Mouse (Mus musculus): ENCODE data around the gene Prss30. TPM values are rescaled to one million over a fixed set of nuclear protein-coding genes. Genes with fewer than 3 reads are reported as not detected.
A peak's percentile ranks its signal among the peaks of the same experiment; 100 is the strongest.

Gene Prss30
- total RNA-seq (2021): not detected

DNA sequence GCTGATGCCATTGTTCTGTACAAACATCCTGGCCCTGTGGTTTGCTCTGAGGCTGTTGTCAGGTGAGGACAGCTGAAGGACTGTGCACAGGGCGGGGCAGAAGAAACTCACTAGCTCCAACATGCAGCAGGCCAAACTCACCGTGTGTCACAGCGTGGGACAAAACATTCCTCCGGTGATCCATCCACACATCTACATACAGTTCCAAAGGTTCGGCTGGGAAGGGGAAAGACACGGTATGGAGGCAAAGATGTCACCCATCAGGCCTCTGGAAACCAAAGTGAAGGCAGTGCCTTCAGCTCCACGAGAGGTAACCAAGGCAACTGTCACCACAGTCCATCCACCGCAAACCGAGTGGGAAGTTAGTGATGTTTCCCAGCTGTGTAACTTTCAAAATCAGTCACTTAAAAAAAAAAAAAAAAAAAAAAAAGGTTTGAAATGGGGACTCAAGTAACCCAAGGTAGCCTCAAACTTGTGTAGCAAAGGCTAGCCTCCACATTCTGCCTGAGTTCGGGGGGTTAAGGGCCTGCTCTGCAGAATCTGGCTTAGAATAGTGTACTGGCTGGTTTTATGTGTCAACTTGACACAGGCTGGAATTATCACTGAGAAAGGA is at the start of gene Prss30:
Gene Prss30 (minus strand): TSS at position 270 of the 613 bp plus-strand sequence.
- no peak for DNase-seq

DNA sequence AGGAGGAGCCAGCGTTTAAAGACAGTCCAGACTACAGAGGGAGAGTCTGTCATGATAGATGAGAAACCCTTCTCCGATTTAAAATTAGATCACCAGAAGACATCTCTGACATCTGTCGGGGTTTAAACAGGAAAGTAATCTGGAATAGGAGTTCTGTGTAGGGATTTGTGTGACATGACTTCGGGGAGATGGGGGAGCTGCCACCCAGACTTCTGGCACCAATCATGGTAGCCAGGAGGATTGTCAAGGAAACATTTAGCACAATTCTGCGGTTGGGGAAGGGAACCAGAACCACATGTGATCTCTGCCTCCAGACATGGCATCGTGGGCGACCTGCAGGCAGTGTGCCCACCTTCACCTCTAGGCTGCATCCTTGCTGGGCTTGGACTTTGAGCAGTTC is 49.1 kb upstream of the Prss30 start:
- DNase-seq: no peak

- no peak for DNase-seq
Observed at GRCm38 (mm10) chr17:24021375-24022199, 41.2 kb upstream of the Prss30 start.

- DNase-seq: no peak
Observed at GRCm38 (mm10) chr17:24020696-24021095, 40.3 kb upstream of the Prss30 start.

DNA sequence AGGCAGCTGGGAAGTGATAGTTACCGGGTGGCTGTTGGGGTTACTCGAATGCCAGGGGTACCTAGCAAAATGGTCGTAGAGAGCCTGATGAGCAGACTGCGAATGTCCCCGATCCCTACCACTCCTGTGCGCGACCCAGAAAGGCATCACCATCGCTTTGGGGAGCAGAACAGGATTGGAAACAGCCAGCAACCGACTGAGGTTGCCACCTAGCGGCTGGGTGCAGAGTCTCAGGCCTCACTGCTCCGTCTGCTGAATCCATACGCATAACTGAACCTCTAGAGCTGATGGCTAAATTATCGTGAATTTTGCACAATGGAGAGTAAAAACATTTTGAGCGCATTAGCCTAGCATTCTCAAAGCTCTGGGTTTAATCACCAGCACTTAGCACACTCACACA is 35.4 kb upstream of the Prss30 start:
- DNase-seq: no peak

- no peak for DNase-seq
Observed at GRCm38 (mm10) chr17:24014433-24014965, 34.1 kb upstream of the Prss30 start.

- no peak for DNase-seq
Observed at GRCm38 (mm10) chr17:24012921-24013320, 32.6 kb upstream of the Prss30 start.

- DNase-seq: no peak
Observed at GRCm38 (mm10) chr17:24009617-24010016, 29.3 kb upstream of the Prss30 start.

DNA sequence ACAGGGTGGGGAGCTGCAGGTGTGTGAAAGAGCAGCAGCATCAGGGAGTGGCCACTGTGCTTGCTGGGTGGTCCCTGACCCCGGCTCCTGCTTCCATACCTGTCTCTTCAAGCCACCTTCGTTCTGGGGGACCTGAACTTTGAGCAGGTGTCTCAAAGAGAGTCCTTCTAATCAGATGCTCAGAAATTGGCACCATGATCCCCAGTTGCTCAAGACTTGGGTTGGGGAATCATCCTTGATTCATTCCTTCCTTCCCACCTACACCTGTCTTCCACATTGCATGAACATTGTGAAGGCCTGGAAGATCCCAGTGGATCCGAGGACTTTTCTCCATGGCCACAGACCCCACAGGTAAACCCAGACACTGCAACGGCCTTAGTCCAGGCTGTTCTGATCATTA is 27.7 kb upstream of the Prss30 start:
- DNase-seq: no peak

GRCm38 (mm10) chr17:24007391-24007790 is 27.0 kb upstream of the Prss30 start:
- no peak for DNase-seq

GRCm38 (mm10) chr17:24006930-24007329 is 26.6 kb upstream of the Prss30 start:
- no peak for DNase-seq

DNA sequence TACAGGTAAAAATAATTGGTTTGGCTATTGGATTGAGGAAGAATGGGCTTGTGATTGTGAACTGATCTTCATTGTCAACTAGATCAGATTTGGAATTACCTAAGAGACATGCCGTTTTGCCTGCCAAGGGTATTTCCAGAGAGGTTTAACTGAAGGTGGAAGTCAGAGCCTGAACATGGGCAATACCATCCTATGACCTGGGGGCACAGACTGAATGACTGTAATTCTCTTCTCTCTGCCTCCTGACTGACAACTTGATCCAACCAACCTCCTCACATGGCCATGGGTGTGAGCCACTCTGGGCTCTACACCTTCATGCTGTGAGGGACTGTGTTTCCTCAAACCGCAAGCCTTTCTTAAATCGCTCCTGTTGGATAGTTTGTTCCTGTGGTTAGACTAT is 24.7 kb upstream of the Prss30 start:
- no peak for DNase-seq

DNA sequence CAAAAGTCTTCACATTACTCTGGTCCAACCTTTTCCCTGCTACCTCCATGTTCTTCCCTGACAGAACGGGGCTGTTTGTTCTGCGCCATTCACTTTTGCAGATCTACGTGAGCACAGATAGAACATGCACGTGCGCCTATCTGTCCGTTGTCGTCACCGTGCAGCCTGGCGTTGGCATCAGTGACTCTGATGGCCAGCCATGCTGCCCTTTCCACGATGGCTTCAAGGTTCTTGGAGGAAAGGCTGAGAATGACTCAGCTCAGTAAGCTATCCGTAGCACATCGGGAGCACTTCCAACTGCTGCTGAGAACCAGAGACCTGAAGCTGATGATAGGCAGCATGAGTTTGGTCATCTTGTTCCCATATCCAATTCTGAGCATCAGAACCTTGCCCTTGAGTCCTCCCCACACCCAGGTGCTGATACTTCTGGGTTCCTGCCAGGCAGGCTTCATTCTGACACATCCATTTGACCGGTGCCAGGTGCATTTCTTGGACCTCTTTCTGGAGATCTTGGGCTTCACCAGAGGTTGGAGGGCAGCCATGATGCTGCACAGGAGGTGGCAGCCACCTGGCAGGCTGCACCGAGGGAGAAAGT is 23.8 kb upstream of the Prss30 start:
- no peak for DNase-seq

GRCm38 (mm10) chr17:24000404-24000803 is 20.0 kb upstream of the Prss30 start:
- DNase-seq: peak; percentile 65 to 68

- no peak for DNase-seq
Observed at GRCm38 (mm10) chr17:23998383-23998782, 18.0 kb upstream of the Prss30 start.

DNA sequence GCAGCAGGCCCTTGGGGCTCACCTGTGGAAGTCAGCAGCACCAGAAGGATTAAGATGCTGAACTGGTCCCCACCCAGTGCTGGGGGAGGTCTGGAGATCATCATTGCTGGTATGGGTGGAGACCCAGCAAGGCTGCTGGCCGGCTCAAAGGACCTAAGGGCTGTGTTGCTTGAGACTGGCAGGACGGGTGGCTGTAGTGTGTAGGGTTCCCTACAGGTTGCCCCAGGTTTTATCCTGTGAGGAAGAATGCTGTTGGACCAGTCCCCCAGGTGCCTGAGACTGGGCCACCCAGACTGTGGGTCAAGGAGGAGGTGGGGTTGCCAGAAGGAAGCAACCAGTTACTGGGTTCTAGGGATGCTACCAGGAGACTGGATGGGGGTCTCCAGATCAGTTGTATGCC is 17.5 kb upstream of the Prss30 start, which contains the start of gene Prss22:
Gene Prss22 (minus strand): TSS at position 200 of the 400 bp plus-strand sequence.
- DNase-seq: no peak

DNA sequence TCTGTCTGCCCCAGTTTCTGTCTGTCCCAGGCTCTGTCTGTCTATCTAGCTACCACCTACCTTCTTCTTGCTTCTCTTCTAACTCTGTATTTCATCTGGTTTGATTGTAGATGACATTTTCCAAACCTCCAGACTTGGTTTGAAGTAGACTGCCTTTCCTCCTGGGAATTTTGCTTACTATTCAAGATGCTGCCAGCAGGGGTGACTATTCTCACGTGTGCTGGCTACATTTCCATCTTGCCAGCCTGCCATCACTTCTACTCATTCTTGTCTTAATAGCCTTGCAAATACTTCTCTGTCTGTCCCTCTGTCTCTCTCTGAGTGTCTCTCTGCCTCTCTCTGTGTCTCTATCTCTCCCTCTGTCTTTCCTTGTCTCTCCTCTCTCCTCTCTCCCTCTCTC is 15.1 kb upstream of the Prss30 start:
- DNase-seq: no peak

DNA sequence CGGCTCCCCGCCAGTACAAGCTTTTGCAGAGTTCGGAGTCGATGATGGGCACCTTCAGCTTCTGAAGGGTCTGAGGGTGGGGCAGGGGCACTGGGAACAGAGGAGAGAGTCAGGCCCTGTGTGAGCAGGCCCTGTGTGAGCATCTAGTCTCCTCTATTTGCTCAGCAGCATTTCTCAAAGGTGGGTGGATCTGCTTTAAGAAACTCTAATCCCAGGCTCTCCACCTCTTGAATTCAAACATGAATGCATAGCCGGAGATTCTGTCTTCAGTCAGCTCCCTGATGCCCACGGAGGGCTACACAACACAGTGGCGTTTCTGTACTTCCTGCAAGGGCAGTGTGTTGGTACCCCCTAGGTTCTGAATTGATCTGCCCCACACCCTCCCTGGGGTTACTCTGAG is 14.3 kb upstream of the Prss30 start:
- no peak for DNase-seq

DNA sequence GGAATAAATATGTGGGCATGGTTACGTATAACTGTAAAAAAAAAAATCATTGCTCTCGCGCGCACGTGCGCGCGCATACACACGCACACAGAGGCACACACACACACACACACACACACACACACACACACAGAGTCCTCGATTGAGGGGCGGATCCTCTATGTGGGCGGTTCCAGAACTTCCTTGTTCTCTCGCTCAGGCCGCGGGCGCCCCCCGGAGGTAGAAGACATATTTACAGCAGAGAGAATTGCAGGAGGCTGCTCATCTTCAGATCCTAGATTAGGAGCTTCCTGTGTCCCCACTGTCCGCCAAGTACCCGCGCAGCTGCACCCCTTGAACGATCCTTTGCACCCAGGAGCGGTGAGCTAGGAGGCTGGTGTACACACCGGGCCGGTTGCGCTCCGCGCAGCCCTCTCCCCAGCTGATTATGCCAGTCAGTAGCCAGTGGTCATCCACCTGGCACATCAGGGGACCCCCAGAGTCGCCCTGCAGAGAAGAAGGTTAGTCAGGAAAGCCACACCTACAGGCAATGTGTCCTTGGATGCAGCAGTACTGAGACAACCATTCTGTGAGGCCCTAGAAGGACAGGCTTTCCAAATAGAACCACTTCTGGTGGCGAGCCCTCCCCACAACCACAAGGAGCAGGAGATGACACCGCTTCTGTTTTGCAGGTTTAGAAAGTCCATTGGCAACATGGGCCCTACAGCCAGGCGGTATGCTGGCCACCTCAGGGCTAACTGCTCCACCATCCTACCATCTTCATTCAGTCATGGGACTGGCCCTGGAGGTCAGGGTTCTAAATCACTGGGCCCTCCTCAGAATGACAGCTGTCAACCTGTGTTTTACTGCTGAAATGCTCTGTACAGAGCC is 13.4 kb upstream of the Prss30 start:
- peak; percentile 87 to 93 for DNase-seq

- no peak for DNase-seq
Observed at GRCm38 (mm10) chr17:23992789-23993553, 12.6 kb upstream of the Prss30 start.

DNA sequence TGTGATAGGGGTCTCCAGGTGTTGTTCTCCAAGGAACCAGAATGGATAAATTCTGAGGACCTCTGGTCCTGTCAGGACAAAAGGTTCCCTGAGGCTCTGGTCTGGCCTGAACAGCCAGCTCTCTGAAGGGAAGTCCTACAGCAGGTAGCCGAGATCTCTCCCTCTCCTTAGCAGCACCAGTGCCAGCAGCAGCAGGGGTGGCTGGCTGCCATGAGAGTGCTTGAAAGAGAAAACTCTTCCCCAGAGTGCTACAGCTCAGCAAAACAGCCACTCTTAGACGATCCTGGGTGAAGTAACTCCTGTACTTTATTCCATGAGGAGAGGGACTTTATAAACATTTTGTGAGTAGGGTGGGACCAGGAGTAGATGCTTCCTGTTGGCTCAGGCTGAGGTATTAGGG is 9.4 kb upstream of the Prss30 start:
- no peak for DNase-seq

DNA sequence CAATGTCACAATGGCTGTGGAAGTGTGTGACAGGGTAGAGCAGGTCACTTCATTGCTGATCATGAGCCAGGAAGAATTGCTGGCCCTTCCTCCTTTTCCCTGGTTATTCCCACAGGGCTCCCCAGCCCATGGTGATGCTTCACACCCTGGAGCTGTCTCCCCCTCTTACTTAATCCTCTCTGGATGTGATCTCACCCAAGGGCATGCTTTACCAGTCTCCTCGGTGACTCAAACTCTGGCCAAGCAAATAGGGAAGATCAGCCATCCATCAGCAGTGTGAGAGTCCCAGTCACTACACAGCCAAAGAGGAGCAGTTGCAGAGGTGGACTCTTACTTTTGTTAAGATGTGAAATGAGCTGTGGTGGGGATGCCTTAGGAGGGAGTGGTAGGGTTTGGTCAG is 4.6 kb upstream of the Prss30 start:
- DNase-seq: no peak
